Mouse (Mus musculus): ENCODE measurements around the gene Mrps34.

Mrps34 gene

DNA sequence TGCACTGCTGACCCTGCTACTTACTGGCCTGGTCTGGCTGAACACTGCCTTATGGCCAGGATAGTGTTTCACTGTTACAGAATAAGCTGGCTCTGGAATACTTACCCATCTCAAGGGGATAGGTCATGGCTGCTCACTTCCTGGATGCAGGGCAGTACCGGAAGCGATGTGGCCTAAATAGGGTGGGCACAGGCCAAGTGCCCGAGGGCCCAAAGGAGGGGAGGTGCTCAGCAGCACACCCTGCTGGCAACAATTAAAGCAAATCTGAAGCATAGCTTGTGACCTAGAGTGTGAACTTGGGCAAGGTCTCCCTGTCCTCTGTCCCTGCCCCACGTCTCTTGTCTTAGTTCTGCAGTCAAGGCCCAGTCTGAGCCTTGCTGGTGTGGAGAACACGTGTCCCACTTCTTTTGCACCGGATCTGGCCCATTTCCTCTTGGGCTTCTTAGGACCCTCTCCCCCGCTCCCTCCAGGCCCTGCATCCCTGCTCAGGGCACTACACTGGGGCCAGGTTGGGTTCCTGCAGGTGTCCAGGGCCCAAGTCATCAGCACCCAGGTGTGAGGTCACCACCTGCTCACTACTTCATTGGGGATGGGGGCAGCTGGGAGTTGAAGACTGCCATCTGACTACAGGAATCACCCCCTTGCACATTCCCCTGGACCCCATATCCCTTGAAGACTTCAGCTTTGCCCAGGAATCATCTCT lies 13.0 kb upstream of the Mrps34 start:
- DNase-seq (ENCODE audit: extremely low spot score) = no peak

DNA sequence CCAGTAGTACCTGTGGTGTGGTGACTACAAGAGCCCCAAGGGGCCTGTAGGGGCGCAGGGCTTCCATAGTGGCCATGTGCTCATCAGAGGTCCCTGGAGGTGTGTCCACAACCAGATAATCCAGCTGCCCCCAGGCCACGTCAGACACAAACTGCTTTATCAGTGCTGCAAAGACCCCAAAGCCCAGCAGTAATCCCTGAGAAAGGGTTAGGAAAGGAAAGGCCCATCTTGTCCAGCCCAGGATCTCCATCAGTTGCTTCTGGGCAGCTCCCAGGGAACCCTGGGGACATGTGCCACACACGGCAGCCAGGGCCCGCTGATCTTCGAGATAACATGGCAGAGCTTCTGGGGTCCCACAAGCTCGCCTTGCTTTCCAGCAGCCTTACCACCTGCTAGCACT lies 10.5 kb upstream of the Mrps34 start:
- DNase-seq (ENCODE audit: extremely low spot score) = no peak

DNA sequence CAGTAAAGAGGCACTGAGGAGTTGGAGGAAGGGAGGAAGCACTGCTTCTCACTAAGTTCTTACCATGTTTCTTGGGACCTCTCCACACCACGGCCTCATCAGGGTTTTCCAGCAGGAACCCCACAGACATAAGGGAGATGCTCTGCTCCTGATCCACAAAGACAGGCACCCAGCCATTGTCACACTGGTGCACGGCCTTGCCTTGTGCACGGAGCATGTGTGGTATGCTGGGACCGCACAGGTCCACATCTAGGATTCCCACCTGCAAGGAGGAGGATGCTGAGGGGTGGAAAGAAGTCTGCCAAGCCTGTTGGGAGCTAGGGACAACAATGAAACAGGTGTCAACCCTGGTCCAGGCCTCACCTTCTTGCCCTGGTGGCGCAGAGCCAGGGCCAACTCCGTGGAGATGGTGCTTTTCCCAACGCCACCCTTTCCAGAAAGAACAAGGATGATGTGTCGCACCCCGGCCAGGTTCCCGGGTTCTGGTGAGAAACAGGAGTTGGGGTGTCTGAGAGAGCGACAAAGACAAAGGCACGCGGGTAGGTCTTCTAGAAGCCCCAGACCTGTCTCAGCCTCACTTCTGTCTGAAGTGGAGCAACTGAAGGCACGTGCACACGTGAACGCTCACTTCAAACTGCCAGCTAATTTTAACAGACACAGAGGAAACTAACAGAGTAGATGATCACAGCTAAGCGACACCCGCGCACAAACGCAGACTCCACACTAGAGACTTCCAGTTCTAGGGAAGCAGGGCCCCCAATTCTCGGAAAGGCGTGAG lies 9.4 kb upstream of the Mrps34 start:
- no peak for DNase-seq (ENCODE audit: extremely low spot score)

DNA sequence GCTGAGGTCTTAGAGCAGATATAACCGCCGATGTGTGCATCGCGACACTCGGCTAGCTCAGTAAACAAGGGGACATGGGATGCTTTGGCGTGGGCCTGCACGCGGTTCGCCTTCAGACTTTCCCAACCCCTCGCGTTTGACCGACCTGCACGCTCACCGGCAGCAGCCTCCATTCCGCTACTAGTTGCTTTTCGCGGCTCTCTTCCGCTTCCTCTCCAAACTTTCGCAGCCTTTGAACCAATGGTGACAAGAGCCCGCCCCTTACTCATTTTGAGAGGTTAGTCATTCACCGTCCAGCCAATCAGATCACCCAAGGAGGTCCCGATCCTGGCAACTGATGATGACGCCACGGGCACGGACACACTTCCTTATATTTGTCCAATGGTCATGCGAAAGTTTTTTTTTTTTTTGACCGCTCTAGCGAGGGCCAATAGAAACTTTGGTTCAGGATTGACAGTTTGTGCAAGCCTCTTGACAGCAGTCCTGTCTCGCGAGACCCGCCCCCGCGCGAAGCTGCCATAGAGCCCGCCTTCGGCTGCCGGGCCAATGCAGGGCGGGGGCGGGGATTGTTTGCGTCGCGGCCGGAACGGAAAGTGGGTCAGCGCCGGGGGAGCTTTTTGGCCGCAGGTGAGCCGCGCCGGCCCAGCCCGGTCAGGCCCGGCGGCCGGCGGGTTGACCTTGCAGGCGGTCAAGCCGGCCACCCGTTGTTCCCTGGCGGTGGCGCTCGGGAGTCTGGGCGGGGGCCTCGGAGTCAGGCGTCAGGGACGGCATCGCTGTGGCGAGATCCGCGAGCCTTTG lies 8.6 kb upstream of the Mrps34 start, which contains the start of the genes Nubp2 and Spsb3:
Gene Nubp2, minus strand, starts transcription at position 216 of the 798 bp plus-strand sequence.
Gene Spsb3, plus strand, starts transcription at position 510 of the 798 bp plus-strand sequence.
- peak; percentile 96 for DNase-seq (ENCODE audit: extremely low spot score)

DNA sequence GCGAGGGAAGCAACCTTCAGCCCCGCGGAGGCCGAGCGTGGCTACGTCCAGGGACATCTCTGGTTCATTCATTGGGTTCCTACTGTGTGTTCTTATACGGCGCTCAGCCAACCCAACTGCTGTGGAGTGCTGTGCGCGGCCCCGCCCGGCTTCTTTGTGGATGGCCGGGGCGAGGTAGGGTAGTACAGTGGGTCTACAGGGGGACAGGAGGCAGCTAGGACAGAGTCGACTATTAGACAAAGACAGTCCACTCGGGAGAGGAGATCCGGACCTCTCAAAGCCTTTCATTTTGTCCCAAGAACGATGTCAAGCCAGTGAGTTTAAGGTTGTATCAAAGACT lies 8.0 kb upstream of the Mrps34 start:
- no peak for DNase-seq (ENCODE audit: extremely low spot score)

DNA sequence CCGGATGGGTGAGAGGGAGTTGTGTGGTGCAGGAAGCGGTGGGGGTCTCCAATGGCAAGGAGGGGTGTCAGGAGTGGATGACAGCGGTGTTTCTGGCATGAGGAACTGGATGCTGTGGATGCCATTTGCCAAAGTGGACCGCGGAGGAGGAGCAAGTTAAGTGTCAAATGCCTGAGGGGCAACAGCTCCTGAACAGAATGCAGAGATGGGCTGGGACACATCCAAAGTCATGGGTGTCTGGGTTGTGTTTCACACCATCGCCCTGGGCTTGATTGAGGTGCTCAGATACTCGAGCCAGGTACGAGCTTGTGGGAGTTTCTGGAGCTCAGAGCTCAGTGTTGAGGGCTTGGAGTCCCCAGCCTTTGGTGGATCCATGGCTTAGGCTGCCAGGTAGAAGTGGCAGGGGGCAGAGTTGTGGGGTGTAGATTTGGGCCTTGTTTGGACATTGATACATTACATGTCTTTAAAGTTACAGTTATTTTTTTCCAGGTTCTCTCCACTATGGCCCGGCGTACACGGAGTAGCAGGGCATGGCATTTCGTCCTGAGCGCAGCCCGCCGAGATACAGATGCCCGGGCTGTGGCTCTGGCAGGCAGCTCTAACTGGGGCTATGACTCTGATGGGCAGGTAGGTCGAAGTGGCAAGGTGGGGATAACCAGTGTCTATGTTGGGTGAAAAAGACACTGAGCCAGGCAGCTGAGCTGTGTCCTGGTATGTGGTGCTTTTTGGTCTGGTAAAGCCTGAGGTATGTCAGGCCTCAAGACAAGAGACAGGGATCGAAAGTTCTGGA lies 7.4 kb upstream of the Mrps34 start:
- no peak for DNase-seq (ENCODE audit: extremely low spot score)

DNA sequence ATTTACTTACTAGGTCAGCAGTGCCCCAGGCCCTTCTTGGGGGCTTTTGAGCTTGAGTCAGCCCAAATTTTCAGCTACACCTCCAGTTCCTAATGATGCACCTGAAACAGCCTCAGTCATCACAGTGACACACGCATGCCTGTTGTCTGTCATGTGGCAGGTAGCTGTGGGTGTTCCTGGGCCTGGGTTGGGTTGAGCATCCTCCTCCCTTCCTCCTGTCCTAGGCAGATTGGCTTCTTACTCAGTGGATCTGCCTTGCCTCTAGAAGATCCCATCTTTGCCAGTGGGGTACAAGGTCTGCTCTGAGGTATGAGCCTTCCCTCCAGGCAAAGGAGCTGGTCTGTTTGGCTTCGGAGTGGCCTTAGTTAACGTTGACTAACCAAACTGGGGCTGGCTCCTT lies 6.1 kb upstream of the Mrps34 start:
- DNase-seq (ENCODE audit: extremely low spot score) = no peak

DNA sequence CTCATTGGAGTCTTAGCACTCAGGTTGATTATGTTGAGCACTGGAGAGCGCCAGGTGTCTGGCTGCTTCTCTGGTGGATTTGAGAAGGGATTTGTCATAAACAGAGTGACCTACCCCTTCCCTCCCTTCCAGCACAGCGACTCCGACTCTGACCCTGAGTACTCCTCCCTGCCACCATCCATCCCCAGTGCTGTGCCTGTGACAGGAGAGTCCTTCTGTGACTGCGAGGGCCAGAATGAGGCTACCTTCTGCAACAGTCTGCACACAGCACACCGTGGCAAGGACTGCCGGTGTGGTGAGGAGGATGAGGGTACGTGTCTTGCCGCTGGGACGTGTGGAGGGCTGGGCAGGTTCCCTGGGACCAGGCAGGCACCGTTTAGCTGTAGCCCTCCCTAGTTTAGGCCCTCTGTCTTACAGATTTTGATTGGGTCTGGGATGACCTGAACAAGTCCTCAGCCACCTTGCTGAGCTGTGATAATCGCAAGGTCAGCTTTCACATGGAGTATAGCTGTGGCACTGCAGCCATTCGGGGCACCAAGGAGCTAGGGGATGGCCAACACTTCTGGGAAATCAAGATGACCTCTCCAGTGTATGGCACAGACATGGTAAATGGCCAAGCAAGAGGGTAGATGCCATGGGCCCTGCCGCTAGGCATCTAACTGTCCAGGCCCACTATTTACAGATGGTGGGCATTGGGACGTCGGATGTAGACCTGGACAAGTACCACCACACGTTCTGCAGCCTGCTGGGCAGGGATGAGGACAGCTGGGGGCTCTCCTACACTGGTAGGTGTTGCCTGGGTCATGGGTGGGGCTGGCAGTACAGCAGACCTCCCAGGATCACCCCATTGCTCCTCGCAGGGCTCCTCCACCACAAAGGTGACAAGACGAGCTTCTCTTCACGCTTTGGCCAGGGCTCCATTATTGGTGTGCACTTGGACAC lies 4.5 kb upstream of the Mrps34 start:
- no peak for DNase-seq (ENCODE audit: extremely low spot score)

DNA sequence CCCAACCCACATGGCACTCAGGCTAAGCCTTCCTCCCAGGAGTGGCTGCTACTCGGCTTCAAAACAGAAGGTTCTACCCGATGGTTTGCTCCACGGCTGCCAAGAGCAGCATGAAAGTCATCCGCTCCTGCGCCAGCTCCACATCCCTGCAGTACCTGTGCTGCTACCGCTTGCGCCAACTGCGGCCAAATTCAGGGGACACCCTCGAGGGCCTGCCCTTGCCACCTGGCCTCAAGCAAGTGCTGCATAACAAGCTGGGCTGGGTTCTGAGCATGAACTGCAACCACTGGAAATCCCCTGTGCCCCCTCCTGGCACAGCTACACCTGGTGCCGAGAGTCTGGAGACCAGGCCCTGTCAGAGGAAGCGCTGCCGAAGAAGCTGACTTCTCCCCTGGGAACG lies 3.6 kb upstream of the Mrps34 start:
- no peak for DNase-seq (ENCODE audit: extremely low spot score)

DNA sequence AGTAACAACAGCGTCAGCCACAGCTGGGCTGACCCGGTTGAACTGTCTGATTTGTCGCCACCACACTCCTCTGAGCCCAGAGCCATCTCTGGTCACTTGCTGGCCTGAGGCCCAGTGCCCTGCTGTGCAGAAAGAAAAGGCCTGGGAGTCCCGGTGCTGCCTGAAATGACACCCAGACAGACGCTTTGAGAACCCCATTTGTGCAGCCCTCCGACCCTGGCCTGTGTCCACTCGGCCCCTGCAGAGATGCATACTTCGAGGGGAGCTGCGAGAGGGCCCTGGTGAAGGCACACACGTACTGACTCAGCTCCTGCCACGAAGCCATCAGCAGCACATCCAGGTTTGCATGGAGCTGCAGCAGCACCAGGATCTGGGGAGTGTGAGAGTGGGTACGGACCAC lies 2.1 kb upstream of the Mrps34 start:
- no peak for DNase-seq (ENCODE audit: extremely low spot score)

DNA sequence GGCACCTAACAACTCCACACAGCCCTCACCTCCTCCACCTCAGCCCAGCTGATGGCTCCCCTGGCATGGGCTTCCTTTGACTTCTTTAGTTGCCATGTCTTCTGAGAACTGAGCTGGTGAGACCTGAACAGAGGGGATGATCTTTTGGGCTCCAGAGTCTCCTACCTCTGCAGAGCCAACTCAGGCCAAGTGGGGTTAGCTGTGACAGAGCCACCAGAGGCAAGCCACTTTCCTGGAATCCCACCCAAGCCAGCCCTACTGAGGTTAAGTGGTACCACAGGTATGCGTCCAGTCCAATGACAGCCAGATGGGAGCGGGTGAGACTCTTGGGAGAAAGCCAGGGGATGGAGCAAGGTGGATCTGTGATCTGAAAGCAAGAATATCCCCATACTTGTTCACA lies 1.6 kb upstream of the Mrps34 start:
- no peak for DNase-seq (ENCODE audit: extremely low spot score)

DNA sequence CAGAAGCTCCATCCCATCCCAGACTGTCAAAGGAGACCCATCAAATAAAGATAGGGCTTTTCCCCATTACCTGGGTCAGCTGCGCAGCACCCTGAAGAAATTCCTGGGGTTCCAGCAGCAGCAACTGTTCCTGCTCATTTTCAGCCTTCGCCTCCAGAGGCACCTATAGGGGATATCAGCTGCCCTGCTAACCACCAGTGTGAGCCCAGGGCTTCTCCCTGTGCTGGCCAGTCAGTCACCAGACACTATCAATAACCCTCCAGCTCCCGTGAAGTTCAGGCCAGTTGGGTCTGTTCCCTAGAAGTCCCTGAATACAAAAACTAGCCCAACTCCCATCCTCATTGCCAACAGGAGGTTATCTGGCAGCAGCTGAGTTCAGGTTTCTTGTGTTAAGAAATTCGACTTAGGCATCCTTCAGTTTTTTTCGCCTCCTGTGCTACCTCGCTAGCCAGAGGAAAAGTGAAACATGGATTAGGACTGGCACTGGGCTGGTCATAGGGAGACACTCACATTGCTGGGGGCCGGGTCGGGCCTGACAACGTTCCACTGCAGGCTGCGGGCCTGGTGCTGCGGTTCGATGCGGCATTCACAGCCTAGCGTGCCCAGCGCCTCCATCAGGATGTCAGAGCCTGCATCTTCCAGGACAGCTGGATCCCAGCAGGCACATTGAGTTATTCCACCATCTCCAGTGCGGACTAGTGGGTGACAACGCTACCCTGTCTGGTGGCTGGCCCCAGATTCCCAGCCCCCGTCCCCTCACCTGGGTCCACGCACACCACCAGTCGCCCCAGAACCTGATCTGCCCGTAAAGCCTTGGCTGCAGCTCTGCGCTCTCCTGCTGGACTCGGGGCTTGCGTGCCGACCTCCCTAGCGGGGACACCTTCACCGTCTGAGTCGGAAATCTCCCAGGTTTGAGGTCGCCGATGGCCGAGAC lies 588 bp upstream of the Mrps34 start:
- DNase-seq (ENCODE audit: extremely low spot score) = no peak

DNA sequence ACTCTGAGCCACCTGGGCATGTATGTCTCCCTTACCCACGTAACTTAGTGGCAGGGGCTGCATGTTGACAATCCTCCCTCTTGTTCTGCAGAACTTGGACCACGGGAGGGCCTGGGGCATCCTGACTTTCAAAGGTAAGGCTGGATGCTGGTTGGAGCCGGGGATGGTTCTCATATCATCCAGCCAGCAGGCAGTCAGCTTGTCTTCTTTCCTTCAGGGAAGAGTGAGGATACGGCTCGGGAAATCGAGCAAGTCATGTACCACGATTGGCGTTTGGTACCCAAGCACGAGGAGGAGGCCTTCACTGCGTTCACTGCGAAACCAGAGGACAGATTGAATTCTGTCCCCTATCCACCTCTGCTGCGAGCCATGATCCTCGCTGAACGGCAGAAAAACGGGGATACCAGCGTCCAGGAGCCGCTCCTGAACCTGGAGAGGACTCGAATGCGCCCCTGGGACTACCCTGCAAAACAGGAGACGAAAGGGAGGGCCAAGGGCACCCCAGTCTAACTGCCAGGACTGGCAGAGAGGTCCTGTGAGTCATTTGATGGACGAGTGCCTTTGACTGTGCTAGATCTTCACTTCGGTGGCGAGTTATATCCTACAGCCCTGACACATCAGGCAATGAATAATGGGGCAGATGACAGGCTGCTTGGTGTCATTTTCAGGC lies 790 bp downstream of the Mrps34 start:
- DNase-seq (ENCODE audit: extremely low spot score) = no peak

DNA sequence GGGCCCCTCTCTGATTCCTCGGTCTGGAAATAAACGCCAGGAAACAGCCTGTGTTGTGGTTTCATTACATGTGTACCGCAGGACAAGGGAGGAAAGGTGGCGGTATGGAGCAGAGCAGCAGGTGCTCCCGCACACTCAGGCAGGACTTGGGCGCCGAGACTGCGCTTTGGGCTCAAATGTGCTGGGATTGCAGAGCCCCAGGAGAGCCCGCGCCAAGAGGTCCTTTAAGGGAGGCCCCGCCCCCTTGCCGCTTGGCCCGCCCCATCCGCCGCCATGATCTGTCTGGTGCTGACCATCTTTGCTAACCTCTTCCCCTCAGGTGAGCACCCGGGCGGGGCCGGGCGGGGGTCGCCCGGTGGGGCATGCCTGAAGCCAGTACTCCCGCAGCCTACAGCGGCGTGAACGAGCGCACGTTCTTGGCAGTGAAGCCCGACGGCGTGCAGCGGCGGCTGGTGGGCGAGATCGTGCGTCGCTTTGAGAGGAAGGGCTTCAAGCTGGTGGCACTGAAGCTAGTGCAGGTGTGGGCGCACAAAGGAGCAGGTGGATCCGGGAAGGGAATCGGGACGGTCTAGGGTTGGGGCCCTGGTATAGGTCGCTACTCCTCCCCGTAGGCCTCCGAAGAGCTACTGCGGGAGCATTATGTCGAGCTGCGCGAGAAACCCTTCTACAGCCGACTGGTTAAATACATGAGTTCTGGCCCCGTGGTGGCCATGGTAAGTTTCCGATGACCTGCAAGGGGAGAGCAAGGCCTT lies 1.5 kb downstream of the Mrps34 start, which contains the start of gene Nme3:
Gene Nme3, plus strand, starts transcription at position 260 of the 752 bp plus-strand sequence.
- peak; percentile 85 for DNase-seq (ENCODE audit: extremely low spot score)

DNA sequence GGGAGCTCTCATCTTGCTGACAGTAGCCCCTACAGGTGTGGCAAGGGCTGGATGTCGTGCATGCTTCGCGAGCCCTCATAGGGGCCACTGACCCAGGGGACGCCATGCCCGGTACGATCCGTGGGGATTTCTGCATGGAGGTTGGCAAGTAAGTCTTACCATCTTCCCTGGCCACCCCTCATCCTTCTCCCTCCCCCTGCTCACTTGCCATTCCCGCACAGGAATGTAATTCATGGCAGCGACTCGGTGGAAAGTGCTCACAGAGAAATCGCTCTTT lies 2.0 kb downstream of the Mrps34 start:
- DNase-seq (ENCODE audit: extremely low spot score) = no peak

DNA sequence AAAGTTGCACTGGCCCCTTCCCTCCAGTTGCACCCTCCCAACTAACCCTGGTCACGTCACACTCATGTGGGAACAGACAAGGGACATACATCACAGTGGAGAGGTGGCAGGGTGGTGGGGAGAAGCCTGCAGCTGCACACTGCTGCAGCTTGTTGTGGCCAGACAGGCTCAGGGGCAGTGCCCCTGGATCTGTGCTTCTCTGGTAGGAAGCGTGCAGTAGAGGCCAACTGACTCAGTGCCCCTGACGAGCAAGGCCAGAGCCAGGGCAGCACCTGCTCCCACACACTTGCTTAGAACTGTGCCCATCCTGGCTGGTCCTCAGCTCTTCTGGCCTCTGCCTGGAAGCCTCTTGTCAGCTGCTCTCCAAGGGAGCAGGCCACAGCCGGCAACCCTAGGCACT lies 2.7 kb downstream of the Mrps34 start:
- no peak for DNase-seq (ENCODE audit: extremely low spot score)

DNA sequence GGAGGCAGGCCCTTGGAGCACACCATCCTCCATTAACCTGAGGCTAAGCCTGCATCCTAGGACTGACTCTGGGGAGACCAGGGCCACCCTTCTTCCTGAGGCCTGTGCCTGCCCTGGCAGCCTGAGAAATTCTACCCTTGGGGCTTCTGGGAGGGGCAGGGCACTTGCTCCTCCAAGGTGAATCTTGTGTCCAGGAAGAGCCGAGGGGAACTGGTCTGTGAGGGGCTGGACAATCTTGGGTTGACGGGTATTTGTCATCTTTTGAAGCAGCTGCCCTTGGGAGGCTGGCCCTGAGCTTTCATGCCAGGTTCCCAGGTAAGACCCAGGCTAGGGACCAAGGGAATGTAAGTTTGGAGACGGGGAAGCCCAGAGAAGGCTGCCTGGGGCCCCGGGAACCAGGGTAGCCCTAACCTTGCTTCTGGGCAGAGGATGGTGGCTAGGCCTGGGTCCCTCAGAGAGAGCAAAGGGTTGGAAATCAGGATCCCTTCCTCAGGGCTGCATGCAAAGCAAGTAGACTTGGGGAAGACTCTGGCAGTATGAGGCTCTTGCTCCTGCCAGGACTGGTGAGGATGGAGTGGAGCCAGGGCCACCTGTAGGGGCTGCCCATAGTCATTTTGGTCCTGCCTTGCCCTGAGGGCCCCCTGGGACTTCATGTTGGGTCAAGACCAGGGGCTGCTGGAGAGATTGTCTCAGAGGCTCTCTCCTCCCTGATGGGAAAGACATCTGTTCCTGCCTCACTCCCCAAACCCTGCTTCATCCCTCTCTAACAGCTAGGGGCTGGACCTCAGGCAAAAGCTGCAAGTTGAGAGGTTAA lies 3.3 kb downstream of the Mrps34 start:
- DNase-seq (ENCODE audit: extremely low spot score) = no peak

DNA sequence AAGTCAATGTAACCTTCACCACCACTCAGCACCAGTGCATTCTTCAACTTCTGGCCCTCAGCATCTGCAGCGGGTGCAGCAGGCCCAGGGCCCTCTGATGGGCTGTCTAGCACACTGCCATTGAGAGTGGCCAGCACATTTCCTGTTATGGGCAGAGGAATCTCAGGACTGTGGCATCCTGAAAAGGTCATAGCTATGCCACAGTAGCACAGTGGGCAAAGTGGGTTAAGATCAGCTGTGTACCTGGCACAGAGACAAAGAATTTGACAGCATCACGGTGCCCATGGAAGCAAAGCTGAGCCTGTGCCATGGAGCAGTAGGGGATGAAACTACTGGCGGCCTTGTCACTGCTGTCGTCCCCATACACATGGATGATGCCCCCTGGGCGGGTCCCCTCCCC lies 4.2 kb downstream of the Mrps34 start:
- DNase-seq (ENCODE audit: extremely low spot score) = no peak

Measured in embryo, embryonic 9.5 days (tissue).